Mouse (Mus musculus) kidney, embryonic 14.5 days (tissue): Measurements from ENCODE around the gene Fam170b. TPM values are rescaled to one million over a fixed set of nuclear protein-coding genes. Genes with fewer than 3 reads are reported as not detected.

Experiments
- ATAC-seq: fragments of 200-750 bp; cut with Nextera tagmentation; 2 replicates; pipeline ENCODE4 v1.8.0; 2017; ENCODE audit warnings: moderate number of reproducible peaks, mild to moderate bottlenecking, moderate TSS enrichment, moderate library complexity; ENCODE audit not compliant: low FRiP score, low TSS enrichment
- H3K27ac ChIP-seq: fragments of 300-500 bp; sonication (generic); 2 replicates; pipeline ENCODE4 v1.5.1; 2014; ENCODE audit warnings: low read depth, mild to moderate bottlenecking, low read length, moderate library complexity, mixed read lengths
- H3K27me3 ChIP-seq: fragments of 300-500 bp; sonication (generic); 2 replicates; pipeline ENCODE4 v1.6.1; 2014; ENCODE audit warnings: mild to moderate bottlenecking, low read length; ENCODE audit not compliant: control insufficient read depth, insufficient read depth
- H3K36me3 ChIP-seq: fragments of 300-500 bp; sonication (generic); 2 replicates; pipeline ENCODE4 v1.6.1; 2014; ENCODE audit warnings: low read length, mixed read lengths; ENCODE audit not compliant: control insufficient read depth, insufficient read depth
- H3K4me1 ChIP-seq: fragments of 300-500 bp; sonication (generic); 2 replicates; pipeline ENCODE4 v1.6.1; 2014; ENCODE audit warnings: low read length, mixed read lengths; ENCODE audit not compliant: control insufficient read depth, insufficient read depth
- H3K4me2 ChIP-seq: fragments of 300-500 bp; sonication (generic); replicated peaks from 2 replicates; pipeline ENCODE4 v1.6.1; 2014; ENCODE audit warnings: low read depth, mild to moderate bottlenecking, low read length
- H3K4me3 ChIP-seq: fragments of 300-500 bp; sonication (generic); 2 replicates; pipeline ENCODE4 v1.5.1; 2014; ENCODE audit warnings: mild to moderate bottlenecking, low read length
- H3K9ac ChIP-seq: fragments of 300-500 bp; sonication (generic); 2 replicates; pipeline ENCODE4 v1.6.1; 2014; ENCODE audit warnings: low read depth, mild to moderate bottlenecking, low read length, moderate library complexity
- H3K9me3 ChIP-seq: fragments of 300-500 bp; sonication (generic); 2 replicates; pipeline ENCODE4 v1.6.1; 2016; ENCODE audit warnings: low read length; ENCODE audit not compliant: control insufficient read depth
- WGBS: fragments of 180-500 bp; shearing (Covaris S2); extraction: QIAGEN DNeasy Blood & Tissue Kit; methylation state at CpG from one replicate; pipeline ENCODE4 v1.1.7; 2014; 5-methylcytosine and 5-hydroxymethylcytosine counted together
- polyA plus RNA-seq: library from polyadenylated mRNA; unstranded; fragments of >200 nt; fragmentation: Nextera tagmentation; extraction: Ambion mirVana; gene quantifications from 2 replicates; pipeline ENCODE4 v1.2.1, GENCODE M21; 2014

Gene Fam170b
- polyA plus RNA-seq, 1 experiment from 2014 or later, result 0.14 TPM

DNA sequence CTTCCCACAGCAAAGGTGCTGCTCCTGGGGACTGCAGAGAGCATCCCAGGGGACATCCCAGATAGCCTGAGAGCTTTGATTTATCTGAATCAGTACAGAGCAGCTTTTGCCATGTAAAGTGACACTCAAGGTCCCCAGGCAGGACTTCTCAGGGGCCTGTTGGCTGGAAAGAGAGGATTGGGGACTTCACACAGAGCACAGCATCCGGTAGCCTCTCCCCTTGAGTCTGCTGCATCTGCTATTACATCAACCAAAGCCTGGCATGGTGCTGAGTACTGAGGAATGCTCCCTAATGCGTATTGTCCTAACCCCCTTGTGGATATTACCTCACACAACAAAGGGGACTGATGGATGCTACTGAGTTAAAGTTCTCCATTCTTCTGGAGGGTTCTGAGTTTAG is 27.9 kb downstream of the Fam170b start:
- Histone ChIP-seq H3K36me3 (no peaks in the 10 kb centered on the region), H3K27me3 (peaks cover 7% of the 10 kb centered on the region; the same call in 1 of the 2 replicates), H3K9ac (no peak overlapping the region), H3K4me3 (no peak overlapping the region), H3K4me2 (no peak overlapping the region), H3K27ac (peak overlapping the region; percentile 80; the same call in 1 of the 2 replicates), H3K4me1 (peaks cover 21% of the 10 kb centered on the region; the same call in 1 of the 2 replicates), H3K9me3 (no peaks in the 10 kb centered on the region)
- 46% methylated on average over 2 of the region's 2 CpGs for WGBS
- ATAC-seq, result 0 out of 2 replicates have a peak, but pooled peaks have one; percentile 7

DNA sequence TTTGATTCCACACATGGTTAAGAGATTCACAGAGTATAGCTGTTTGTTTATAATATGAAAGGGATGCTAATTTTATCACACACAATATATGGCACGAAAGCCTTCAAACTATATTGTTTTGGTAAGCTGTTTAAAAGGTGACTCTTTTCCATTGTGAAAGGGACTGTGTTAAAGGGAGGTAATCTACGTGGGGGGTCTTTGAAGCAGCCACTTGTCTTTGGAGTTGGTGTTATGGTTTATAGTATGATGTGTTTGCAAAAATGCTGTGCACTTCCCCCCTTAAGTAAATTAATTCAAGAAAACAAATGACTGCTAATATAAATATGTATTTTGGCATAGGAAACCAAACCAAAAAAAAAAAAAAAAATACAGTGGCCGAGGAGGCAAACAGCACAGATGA is 31.6 kb downstream of the Fam170b start:
- ATAC-seq, result no peak
- H3K27ac ChIP-seq, result no peak overlapping the region

DNA sequence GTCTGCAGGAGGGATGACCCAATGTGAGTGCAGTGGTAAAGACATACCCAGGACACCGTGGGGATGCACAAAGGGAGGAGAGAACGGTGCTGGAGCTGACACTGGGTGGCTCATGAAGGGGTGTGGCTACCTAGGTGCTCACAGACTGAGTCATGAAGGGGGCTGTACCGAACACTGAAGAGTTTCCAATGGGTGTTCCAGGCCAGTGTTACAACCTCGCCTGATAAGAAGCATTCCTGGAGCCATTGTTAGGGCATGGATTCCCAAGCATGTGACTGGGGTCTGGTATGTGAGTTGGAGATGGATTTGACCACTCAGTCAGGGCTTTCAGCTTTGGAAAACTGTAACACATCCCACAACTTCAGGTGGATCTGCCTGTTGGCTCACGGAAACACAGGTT is 38.2 kb downstream of the Fam170b start:
- Histone ChIP-seq H3K4me2 (no peak overlapping the region), H3K36me3 (no peaks in the 10 kb centered on the region), H3K9me3 (no peaks in the 10 kb centered on the region), H3K4me3 (no peak overlapping the region), H3K27ac (no peak overlapping the region), H3K4me1 (no peaks in the 10 kb centered on the region), H3K9ac (no peak overlapping the region), H3K27me3 (no peaks in the 10 kb centered on the region)
- ATAC-seq, result no peak
- WGBS, result 83% methylated on average over 5 of the region's 5 CpGs

More for the DNA sequence above, 31.6 kb downstream of the Fam170b start:
- no peak overlapping the region for H3K4me2 ChIP-seq
- WGBS, result 65% methylated on average over 3 of the region's 3 CpGs
- no peaks in the 10 kb centered on the region for H3K36me3 ChIP-seq
- no peaks in the 10 kb centered on the region for H3K27me3 ChIP-seq
- H3K9ac ChIP-seq, result no peak overlapping the region
- H3K4me3 ChIP-seq, result no peak overlapping the region
- H3K4me1 ChIP-seq, result peaks cover 9% of the 10 kb centered on the region; the same call in 1 of the 2 replicates
- no peaks in the 10 kb centered on the region for H3K9me3 ChIP-seq

DNA sequence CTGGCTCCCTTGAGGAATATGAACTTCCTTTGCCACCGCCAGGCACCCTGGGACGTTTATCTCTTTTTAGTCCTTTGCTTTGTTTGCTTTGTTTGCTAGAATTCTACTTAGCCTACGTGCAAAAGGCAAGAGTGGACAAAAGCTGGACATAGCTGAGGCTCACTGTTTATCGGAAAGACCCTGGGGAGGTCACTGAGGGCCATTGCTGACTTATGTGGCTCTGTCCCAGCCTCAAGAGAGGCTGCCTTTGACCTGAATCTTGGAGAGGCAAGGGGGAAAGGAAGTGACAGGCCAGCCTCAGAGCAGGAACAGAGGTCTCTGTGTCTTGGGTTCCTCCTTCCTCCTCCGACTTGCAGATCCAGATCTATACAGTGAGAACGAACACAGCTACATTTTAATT is 43.8 kb downstream of the Fam170b start:
- Histone ChIP-seq H3K36me3 (no peaks in the 10 kb centered on the region), H3K4me2 (no peak overlapping the region), H3K4me1 (no peaks in the 10 kb centered on the region), H3K9me3 (no peaks in the 10 kb centered on the region), H3K9ac (no peak overlapping the region), H3K4me3 (no peak overlapping the region), H3K27me3 (no peaks in the 10 kb centered on the region), H3K27ac (no peak overlapping the region)
- no peak for ATAC-seq
- 68% methylated on average over 6 of the region's 6 CpGs for WGBS

DNA sequence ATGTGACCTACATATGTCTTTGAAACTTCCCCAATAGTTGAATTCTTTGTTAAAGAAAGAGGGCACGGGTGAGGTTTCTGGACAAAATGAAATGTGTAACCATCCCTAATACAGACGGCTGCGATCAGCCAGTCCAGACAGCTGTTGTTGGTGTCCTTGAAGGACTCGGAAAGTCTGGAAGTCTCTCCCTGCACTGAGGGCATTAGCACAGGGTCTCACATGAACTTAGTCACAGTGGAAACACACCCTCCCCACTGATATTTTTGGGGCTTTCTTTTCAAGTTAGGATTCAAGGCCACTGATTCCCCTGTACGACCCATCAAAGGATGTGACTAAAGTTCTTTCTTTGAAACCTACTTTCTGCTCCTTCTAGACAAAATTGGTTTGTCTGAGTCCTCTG is 46.6 kb downstream of the Fam170b start:
- Histone ChIP-seq H3K27ac (no peak overlapping the region), H3K4me1 (no peaks in the 10 kb centered on the region), H3K4me3 (no peak overlapping the region), H3K9ac (no peak overlapping the region), H3K9me3 (no peaks in the 10 kb centered on the region), H3K27me3 (no peaks in the 10 kb centered on the region), H3K36me3 (no peaks in the 10 kb centered on the region), H3K4me2 (no peak overlapping the region)
- 91% methylated on average over 5 of the region's 5 CpGs for WGBS
- ATAC-seq, result no peak

DNA sequence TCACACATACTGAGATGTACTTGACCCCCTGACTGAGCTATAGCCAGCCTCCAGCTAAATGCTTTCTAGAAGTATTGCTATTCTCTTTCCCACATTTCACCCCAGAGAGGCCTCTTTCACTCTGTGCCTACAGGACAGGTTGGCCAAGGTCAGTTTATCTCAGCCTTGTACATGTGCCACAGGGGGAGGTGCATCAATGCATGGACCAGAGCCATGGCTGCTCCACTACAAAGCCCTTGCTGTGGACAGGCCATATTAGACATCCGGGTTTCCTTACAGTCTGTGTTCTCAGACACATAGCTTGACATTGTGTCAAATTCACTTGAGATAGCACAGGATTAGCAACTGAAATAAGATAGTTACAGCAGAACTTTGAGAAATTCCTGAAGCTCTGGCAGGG is 47.9 kb downstream of the Fam170b start:
- no peaks in the 10 kb centered on the region for H3K4me1 ChIP-seq
- H3K9me3 ChIP-seq, result no peaks in the 10 kb centered on the region
- H3K4me2 ChIP-seq, result no peak overlapping the region
- H3K27me3 ChIP-seq, result no peaks in the 10 kb centered on the region
- no peak overlapping the region for H3K27ac ChIP-seq
- H3K4me3 ChIP-seq, result no peak overlapping the region
- WGBS, result 89% methylated on average over 1 of the region's 1 CpGs
- no peak overlapping the region for H3K9ac ChIP-seq
- no peaks in the 10 kb centered on the region for H3K36me3 ChIP-seq
- ATAC-seq, result no peak

Other genes starting within 250 kb of the Fam170b start
- gene Prrxl1, start 234.6 kb upstream of the Fam170b start, polyA plus RNA-seq, result 0.08 TPM in 1 of 2 replicates, not detected in the other
- 0.19 and 0.27 TPM in 2 replicates for gene 3425401B19Rik, start 148.7 kb upstream of the Fam170b start, polyA plus RNA-seq
- gene Tmem273, start 48.0 kb upstream of the Fam170b start, polyA plus RNA-seq, result 0.56 and 0.70 TPM in 2 replicates
- gene Vstm4, start 22.8 kb downstream of the Fam170b start, polyA plus RNA-seq, result 21.2 and 35.4 TPM in 2 replicates
- gene Lrrc18, start 157.4 kb downstream of the Fam170b start, polyA plus RNA-seq, result 0.28 and 0.91 TPM in 2 replicates